Mouse (Mus musculus): Measurements from ENCODE around the gene Pwp2.

Pwp2 gene

GRCm38 (mm10) chr10:78170445-78170844 is 14.5 kb downstream of the Pwp2 start:
- DNase-seq (ENCODE audit: low spot score): no peak

GRCm38 (mm10) chr10:78169281-78170042 is 15.5 kb downstream of the Pwp2 start, which contains the start of gene D10Jhu81e:
Gene D10Jhu81e (minus strand): TSS chr10:78169782.
- DNase-seq (ENCODE audit: low spot score): peak; percentile 97

- no peak for DNase-seq (ENCODE audit: low spot score)
Observed at GRCm38 (mm10) chr10:78168792-78169191, 16.2 kb downstream of the Pwp2 start.

- DNase-seq (ENCODE audit: low spot score): no peak
Observed at GRCm38 (mm10) chr10:78167775-78168174, 17.2 kb downstream of the Pwp2 start.

- no peak for DNase-seq (ENCODE audit: low spot score)
Observed at GRCm38 (mm10) chr10:78167333-78167732, 17.6 kb downstream of the Pwp2 start.

- DNase-seq (ENCODE audit: low spot score): no peak
Observed at GRCm38 (mm10) chr10:78165256-78166005, 19.5 kb downstream of the Pwp2 start.

GRCm38 (mm10) chr10:78164786-78165185 is 20.2 kb downstream of the Pwp2 start:
- no peak for DNase-seq (ENCODE audit: low spot score)

- DNase-seq (ENCODE audit: low spot score): no peak
Observed at GRCm38 (mm10) chr10:78163923-78164322, 21.0 kb downstream of the Pwp2 start.

GRCm38 (mm10) chr10:78163241-78163640 is 21.7 kb downstream of the Pwp2 start:
- DNase-seq (ENCODE audit: low spot score): no peak

GRCm38 (mm10) chr10:78162646-78163045 is 22.3 kb downstream of the Pwp2 start:
- DNase-seq (ENCODE audit: low spot score): no peak

GRCm38 (mm10) chr10:78161096-78161495 is 23.9 kb downstream of the Pwp2 start:
- DNase-seq (ENCODE audit: low spot score): no peak

- DNase-seq (ENCODE audit: low spot score): no peak
Observed at GRCm38 (mm10) chr10:78160369-78161095, 24.4 kb downstream of the Pwp2 start.

GRCm38 (mm10) chr10:78159906-78160305 is 25.0 kb downstream of the Pwp2 start:
- DNase-seq (ENCODE audit: low spot score): peak; percentile 57

GRCm38 (mm10) chr10:78159252-78159878 is 25.6 kb downstream of the Pwp2 start:
- DNase-seq (ENCODE audit: low spot score): no peak

- no peak for DNase-seq (ENCODE audit: low spot score)
Observed at GRCm38 (mm10) chr10:78158041-78158440, 26.9 kb downstream of the Pwp2 start.

- DNase-seq (ENCODE audit: low spot score): no peak
Observed at GRCm38 (mm10) chr10:78156926-78157325, 28.0 kb downstream of the Pwp2 start.

- no peak for DNase-seq (ENCODE audit: low spot score)
Observed at GRCm38 (mm10) chr10:78148834-78149766, 35.8 kb downstream of the Pwp2 start.

GRCm38 (mm10) chr10:78147908-78148441 is 37.0 kb downstream of the Pwp2 start:
- no peak for DNase-seq (ENCODE audit: low spot score)

GRCm38 (mm10) chr10:78143727-78144505 is 41.0 kb downstream of the Pwp2 start:
- no peak for DNase-seq (ENCODE audit: low spot score)

GRCm38 (mm10) chr10:78140843-78141242 is 44.1 kb downstream of the Pwp2 start:
- no peak for DNase-seq (ENCODE audit: low spot score)

All from urinary bladder, postnatal 10 days (tissue).